Mouse (Mus musculus): ENCODE measurements at regions not wholly inside any gene's neighbourhood (a gene's known extent, or its start where the extent isn't known, plus 50 kb on each side); places are given as distances from the start of the nearest gene placed in this dataset.
A peak's percentile ranks its signal among the peaks of the same experiment; 100 is the strongest.
"Not testable (repeated sequence)": the region's sequence is repeated elsewhere in the genome, so short reads cannot be mapped to it uniquely, and the experiment has no call there.

DNA sequence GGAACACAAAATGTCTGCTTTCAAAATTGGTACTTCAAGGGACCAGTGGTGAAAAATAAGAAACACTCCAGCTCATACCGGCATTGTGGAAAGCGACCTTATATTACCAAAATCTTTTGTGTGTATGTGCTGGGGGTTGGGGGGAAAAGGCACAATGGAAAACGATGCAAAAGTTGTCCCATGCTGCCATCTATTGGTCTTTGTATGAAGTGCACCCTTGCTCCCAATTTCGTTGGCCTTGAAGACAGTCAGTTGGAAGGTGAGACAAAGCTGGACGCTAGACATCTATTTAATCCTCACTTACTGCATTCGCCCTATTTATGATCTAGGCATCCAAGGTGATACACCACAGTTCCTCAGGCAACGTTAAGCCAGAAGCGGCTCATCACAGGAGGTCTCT is 186.6 kb downstream of the BC048507 start:
- peak; percentile 45 for DNase-seq (ENCODE audit: low spot score)

DNA sequence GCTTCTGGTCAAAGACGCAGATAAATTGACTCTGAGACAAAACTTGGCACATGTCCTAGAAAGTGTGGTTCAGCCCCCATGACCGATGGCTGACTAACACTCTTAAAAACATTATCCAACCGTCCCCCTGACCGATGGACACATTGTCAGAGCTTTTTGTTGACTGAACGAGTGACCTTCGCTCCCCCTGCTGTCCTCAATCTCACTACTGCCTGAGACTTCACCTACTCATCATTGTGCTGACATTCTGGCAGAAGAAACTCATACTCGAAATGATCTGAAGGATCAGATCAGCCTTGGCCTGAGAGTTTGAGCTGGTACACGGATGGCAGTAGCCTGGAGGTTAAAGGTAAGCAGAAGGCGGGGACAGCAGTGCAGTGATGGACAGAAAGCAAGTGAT is 230.2 kb downstream of the BC048507 start:
- DNase-seq (ENCODE audit: low spot score) = not testable (repeated sequence)

DNA sequence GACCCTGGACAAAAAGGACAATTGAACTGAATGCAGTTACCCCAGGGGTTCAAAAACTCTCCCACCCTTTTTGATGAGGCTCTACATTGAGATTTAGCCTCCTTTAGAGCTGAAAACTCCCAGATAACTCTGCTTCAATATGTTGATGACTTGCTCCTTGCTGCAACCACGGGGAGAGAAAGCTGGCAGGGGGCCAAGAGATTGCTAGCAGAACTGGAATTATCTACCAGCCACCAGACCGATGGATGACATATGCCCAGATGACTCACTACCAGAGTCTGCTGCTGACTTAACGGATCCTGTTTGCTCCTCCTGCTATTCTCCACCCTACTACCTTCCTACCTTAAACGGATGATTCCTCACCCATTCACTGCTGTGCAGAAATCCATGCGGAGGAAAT is 253.7 kb downstream of the BC048507 start:
- not testable (repeated sequence) for DNase-seq (ENCODE audit: low spot score)
